Mouse (Mus musculus) lung, embryonic 14.5 days (tissue): ENCODE data around the gene Camta1. TPM values are rescaled to one million over a fixed set of nuclear protein-coding genes. Genes with fewer than 3 reads are reported as not detected.
A peak's percentile ranks its signal among the peaks of the same experiment; 100 is the strongest.

Source experiments
- ATAC-seq: fragments of 200-750 bp; cut with Nextera tagmentation; 2 replicates; pipeline ENCODE4 v1.8.0; 2017; ENCODE audit warnings: mild to moderate bottlenecking, moderate TSS enrichment, moderate library complexity; ENCODE audit not compliant: insufficient read depth
- DNase-seq: peaks from one replicate; pipeline ENCODE4 v3.0.0-alpha.2; 2015
- H3K27ac ChIP-seq: fragments of 300-500 bp; sonication (generic); 2 replicates; pipeline ENCODE4 v1.5.1; 2014; ENCODE audit warnings: low read depth, mild to moderate bottlenecking, moderate library complexity
- H3K27me3 ChIP-seq: fragments of 300-500 bp; sonication (generic); 2 replicates; pipeline ENCODE4 v1.6.1; 2014; ENCODE audit warnings: low read length, control low read depth; ENCODE audit not compliant: insufficient read depth
- H3K36me3 ChIP-seq: fragments of 300-500 bp; sonication (generic); 2 replicates; pipeline ENCODE4 v1.6.1; 2014; ENCODE audit warnings: control low read depth; ENCODE audit not compliant: insufficient read depth
- H3K4me1 ChIP-seq: fragments of 300-500 bp; sonication (generic); 2 replicates; pipeline ENCODE4 v1.6.1; 2014; ENCODE audit warnings: antibody characterized with exemption, control low read depth; ENCODE audit not compliant: insufficient read depth
- H3K4me2 ChIP-seq: fragments of 300-500 bp; sonication (generic); 2 replicates; pipeline ENCODE4 v1.6.1; 2014; ENCODE audit warnings: mild to moderate bottlenecking
- H3K4me3 ChIP-seq: fragments of 300-500 bp; sonication (generic); 2 replicates; pipeline ENCODE4 v1.5.1; 2014; ENCODE audit warnings: low read depth, low read length
- H3K9ac ChIP-seq: fragments of 300-500 bp; sonication (generic); 2 replicates; pipeline ENCODE4 v1.6.1; 2014
- H3K9me3 ChIP-seq: fragments of 300-500 bp; sonication (generic); 2 replicates; pipeline ENCODE4 v1.6.1; 2016; ENCODE audit warnings: low read depth, low read length, control low read depth
- CTCF ChIP-seq: IDR thresholded peaks from 2 replicates; pipeline ENCODE4 v1.5.1; 2016; ENCODE audit warnings: antibody characterized with exemption, low read depth
- WGBS: fragments of 180-500 bp; shearing (Covaris S2); extraction: QIAGEN DNeasy Blood & Tissue Kit; methylation state at CpG from one replicate; pipeline ENCODE4 v1.1.7; 2014; 5-methylcytosine and 5-hydroxymethylcytosine counted together
- polyA plus RNA-seq: library from polyadenylated mRNA; unstranded; fragments of >200 nt; fragmentation: Nextera tagmentation; extraction: Ambion mirVana; gene quantifications from 2 replicates; pipeline ENCODE4 v1.2.1, GENCODE M21; 2014

The Camta1 gene
- polyA plus RNA-seq, 1 experiment from 2014 or later, result 87.5 TPM

DNA sequence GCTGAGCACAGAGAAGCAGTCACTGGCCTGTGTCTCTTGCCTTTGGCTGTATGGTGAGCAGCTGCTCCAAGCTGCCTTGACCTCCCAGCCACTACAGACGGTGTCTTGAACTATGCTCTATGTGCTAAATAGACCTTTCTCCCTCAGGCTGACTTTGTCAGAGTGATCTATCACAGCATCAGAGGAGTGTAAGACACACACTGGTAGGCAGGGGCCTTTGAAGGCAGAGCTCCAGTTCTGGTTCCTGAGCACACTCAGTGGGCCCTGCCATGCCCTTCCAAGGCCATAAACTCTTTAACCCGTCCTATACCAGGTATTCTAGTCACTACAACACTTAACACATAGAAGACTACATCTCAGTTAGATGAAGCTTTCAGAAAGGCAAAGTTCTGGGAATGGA, 780.3 kb downstream of the Camta1 start:
- H3K9me3 ChIP-seq, result no peaks in the 10 kb centered on the region
- DNase-seq (no peak), ATAC-seq (no peak)
- no peaks in the 10 kb centered on the region for H3K4me1 ChIP-seq
- 62% methylated on average over 2 of the region's 2 CpGs for WGBS
- TF ChIP-seq CTCF, result no peak
- no peak overlapping the region for H3K4me3 ChIP-seq
- peaks cover 6% of the 10 kb centered on the region; the same call in 1 of the 2 replicates for H3K36me3 ChIP-seq
- H3K9ac ChIP-seq, result no peak overlapping the region
- H3K27ac ChIP-seq, result no peak overlapping the region
- H3K4me2 ChIP-seq, result no peak overlapping the region
- H3K27me3 ChIP-seq, result no peaks in the 10 kb centered on the region

DNA sequence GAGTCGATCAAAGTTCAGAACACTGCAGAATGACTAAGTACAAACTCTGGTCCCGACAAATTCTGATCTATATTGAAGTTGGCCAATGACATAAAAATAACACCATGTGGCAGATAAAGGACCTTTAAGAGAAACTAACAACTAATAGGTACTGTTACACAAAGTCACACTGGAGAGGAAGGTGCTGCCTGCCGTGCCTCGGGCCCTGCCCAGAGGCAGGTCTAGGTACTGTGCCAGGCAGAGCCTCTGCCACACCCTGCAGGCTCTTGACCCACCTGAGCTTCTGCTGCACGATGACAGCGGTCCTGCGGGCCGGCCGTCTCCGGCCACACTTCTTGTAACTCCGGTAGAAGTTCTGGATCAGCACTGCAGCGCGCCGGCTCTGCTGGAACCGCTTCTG, 786.9 kb downstream of the Camta1 start:
- no peak for TF ChIP-seq CTCF
- WGBS, result 84% methylated on average over 15 of the region's 15 CpGs
- Histone ChIP-seq H3K4me1 (no peaks in the 10 kb centered on the region), H3K9me3 (no peaks in the 10 kb centered on the region), H3K4me2 (no peak overlapping the region), H3K36me3 (peaks cover 11% of the 10 kb centered on the region; the same call in 1 of the 2 replicates), H3K27me3 (no peaks in the 10 kb centered on the region), H3K4me3 (no peak overlapping the region), H3K9ac (no peak overlapping the region), H3K27ac (no peak overlapping the region)
- ATAC-seq, result no peak
- DNase-seq, result no peak

DNA sequence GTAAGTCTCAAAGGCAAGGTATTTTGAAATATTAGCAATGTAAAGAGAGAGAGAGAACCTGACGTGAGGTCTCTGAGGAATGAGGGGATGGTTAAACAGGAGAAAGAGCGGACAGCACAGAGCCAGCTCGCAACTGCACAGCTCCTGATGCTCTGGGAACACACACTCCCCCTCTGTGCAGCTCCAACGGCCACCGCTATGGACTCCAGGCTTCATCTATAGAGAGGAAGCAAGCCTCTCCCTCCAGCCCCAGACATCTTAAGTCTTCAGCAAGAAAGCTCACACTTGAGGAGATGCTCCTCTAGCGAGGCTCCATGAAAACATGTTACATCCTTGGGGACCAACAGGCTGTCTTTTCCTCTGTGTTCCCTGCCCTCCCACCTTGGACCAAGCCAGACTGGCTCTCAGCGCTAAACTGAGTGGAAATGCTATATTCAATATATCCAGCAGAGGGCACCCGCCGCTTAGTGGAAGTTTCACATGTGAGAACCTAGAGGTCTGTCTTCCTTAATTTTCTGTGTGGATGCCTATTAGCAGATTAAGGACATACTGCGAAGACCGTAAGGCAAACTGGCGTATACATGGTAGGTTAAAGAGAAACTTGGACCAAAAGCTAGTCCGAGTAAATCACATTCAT, 788.5 kb downstream of the Camta1 start:
- WGBS, result 50% methylated on average over 13 of the region's 13 CpGs
- TF ChIP-seq CTCF, result peak; percentile 90
- H3K9me3 ChIP-seq, result no peaks in the 10 kb centered on the region
- H3K9ac ChIP-seq, result no peak overlapping the region
- H3K36me3 ChIP-seq, result peaks cover 11% of the 10 kb centered on the region; the same call in 1 of the 2 replicates
- DNase-seq (peak; percentile 94), ATAC-seq (peak; percentile 79; the same call in 1 of the 2 replicates)
- H3K27ac ChIP-seq, result no peak overlapping the region
- no peaks in the 10 kb centered on the region for H3K4me1 ChIP-seq
- no peak overlapping the region for H3K4me3 ChIP-seq
- H3K27me3 ChIP-seq, result no peaks in the 10 kb centered on the region
- H3K4me2 ChIP-seq, result no peak overlapping the region

DNA sequence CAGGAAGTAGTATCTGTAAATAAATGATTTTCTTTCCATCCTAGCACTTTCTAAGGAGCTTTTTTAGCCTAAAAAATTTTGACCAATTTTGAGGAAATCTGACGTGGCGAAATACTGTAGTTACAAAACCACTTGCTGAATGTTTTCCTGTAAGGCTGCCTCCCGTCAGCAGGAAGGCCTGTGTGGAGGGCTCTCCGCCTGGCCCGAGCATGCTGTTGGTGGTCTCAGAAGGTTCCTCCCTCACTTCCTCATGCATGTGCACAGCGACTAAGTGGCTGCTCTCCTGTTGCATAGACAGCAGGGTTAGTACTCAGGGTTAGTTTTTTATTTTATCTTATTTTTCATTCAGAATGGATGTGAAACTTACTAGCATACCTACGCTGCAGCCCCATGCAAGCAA, 790.7 kb downstream of the Camta1 start:
- Histone ChIP-seq H3K4me3 (no peak overlapping the region), H3K27me3 (no peaks in the 10 kb centered on the region), H3K9me3 (no peaks in the 10 kb centered on the region), H3K9ac (no peak overlapping the region), H3K27ac (no peak overlapping the region), H3K36me3 (0 out of 2 replicates have a peak, but pooled peaks cover 5% of the 10 kb centered on the region), H3K4me2 (no peak overlapping the region), H3K4me1 (no peaks in the 10 kb centered on the region)
- no peak for TF ChIP-seq CTCF
- no peak for DNase-seq
- 75% methylated on average over 7 of the region's 7 CpGs for WGBS
- ATAC-seq, result no peak

DNA sequence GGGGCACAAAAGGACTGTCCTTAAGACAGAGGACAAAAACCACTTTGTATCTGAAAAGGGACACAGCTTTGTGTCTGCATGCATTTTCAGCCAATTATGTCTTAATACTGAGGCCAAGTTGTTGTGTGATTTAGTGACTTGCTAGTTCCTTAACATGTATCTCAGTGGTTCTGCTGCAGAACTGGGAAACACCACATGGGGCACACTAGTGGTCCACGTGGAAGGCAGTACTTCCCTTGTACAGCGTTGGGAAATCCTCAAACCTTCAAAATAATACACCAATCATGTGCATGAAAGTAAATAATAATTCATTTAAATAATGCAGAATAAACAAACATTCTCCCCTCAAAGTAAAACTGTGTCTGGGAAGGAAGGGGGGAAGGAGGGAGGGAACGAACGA, 792.9 kb downstream of the Camta1 start:
- no peak overlapping the region for H3K4me2 ChIP-seq
- H3K9me3 ChIP-seq, result no peaks in the 10 kb centered on the region
- no peaks in the 10 kb centered on the region for H3K4me1 ChIP-seq
- TF ChIP-seq CTCF, result peak; percentile 29
- no peak overlapping the region for H3K27ac ChIP-seq
- H3K36me3 ChIP-seq, result no peaks in the 10 kb centered on the region
- no peaks in the 10 kb centered on the region for H3K27me3 ChIP-seq
- ATAC-seq (no peak), DNase-seq (peak; percentile 9)
- no peak overlapping the region for H3K4me3 ChIP-seq
- 60% methylated on average over 4 of the region's 4 CpGs for WGBS
- no peak overlapping the region for H3K9ac ChIP-seq

DNA sequence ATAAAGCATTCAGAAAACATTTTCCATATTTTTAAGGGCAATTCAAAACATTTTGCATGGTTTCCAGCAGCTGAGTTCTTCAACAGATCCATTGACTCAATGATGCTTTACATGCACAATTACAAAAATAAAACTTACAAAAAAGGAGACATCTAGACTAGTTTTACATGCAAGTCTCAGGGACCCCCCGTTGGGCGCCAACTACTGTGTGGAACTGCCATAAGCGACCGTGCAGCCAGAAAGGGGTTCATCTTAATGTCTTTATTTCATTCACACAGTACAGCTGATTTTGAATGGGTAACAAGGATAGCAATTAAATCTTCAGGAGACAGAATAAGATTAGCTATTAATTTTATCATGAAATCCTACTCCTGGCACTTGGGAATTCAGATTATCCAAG, 802.1 kb downstream of the Camta1 start:
- Histone ChIP-seq H3K27me3 (no peaks in the 10 kb centered on the region), H3K4me2 (no peak overlapping the region), H3K9me3 (0 out of 2 replicates have a peak, but pooled peaks cover 3% of the 10 kb centered on the region), H3K9ac (no peak overlapping the region), H3K36me3 (peaks cover 11% of the 10 kb centered on the region; the same call in 1 of the 2 replicates), H3K4me1 (no peaks in the 10 kb centered on the region), H3K27ac (no peak overlapping the region), H3K4me3 (no peak overlapping the region)
- no peak for ATAC-seq
- 95% methylated on average over 4 of the region's 4 CpGs for WGBS
- no peak for TF ChIP-seq CTCF
- no peak for DNase-seq

DNA sequence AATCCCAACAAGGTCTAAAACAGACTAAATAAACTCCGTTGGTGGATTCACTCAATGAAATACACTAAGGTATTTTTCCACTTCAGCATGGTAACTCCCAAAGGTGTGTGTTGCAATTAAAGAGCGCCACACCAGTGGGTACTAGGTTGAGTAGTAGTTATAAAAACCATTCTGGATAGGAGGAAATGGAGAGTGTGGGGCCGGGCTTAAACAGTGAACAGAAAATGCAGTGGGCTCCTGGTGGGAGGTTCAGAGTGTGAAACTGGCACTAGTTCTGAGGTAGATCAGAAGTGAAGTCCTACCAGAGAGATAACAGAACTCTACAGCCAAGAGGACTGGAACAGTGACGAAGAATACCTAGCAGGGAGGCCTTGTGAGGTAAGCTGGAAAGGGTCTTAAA, 803.0 kb downstream of the Camta1 start:
- no peak for DNase-seq
- H3K36me3 ChIP-seq, result peaks cover 19% of the 10 kb centered on the region
- no peaks in the 10 kb centered on the region for H3K27me3 ChIP-seq
- no peak for ATAC-seq
- no peaks in the 10 kb centered on the region for H3K4me1 ChIP-seq
- H3K4me3 ChIP-seq, result peak overlapping the region; percentile 85; the same call in 1 of the 2 replicates
- WGBS, result 75% methylated on average over 4 of the region's 4 CpGs
- H3K9me3 ChIP-seq, result 0 out of 2 replicates have a peak, but pooled peaks cover 3% of the 10 kb centered on the region
- no peak for TF ChIP-seq CTCF
- H3K9ac ChIP-seq, result peak overlapping the region; percentile 56; the same call in 1 of the 2 replicates
- peak overlapping the region; percentile 87 for H3K4me2 ChIP-seq
- peak overlapping the region; percentile 84; the same call in 1 of the 2 replicates for H3K27ac ChIP-seq
